Mouse (Mus musculus) kidney, adult 18-20 months (tissue): ENCODE data around the gene Flcn.
"Not testable (repeated sequence)": the region's sequence is repeated elsewhere in the genome, so short reads cannot be mapped to it uniquely, and the experiment has no call there.

Experiments used
- DNase-seq: peaks from one replicate; pipeline ENCODE4 v3.0.0; 2021

Gene Flcn

DNA sequence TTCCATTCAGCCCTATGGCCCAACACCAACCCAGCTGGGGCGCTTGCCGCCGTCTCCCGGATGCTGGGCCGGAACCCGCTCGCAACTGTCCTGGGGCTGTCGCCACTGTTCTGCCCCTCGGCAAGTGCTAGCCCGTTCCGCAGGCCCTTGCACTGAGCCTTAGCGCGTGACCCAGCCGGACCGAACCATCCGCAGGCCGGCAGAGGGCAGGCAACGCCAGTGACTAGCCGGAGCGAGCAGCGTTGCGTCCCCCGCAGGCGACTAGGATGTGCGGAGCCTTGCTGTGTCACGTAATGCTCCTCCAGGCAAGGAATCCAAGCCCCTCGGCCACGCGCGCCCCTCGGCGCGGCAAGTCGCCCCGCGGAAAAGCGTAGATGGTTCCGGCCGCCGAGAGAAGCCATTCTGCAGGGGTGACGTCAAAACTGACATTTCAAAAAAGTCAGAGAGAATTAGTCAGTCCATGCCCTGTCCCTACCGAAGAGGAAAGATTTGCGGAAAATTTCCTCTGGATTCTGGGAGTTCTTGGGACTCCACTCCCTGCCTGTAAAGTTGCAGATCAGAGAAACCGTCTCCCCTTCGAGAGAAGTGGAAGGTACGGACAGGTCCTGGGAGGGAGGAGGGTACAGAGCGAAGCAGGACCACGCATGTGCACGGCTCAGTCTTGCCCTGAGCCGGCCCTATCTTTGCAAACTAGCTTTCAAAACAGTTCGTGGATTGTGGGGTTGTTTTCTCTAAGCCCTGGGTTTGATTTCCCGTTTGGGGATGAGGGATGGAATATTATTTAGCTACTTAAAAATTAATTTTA, at the start of gene Flcn:
Gene Flcn (minus strand): TSS at position 347 of the 805 bp plus-strand sequence.
- peak; percentile 93 for DNase-seq

DNA sequence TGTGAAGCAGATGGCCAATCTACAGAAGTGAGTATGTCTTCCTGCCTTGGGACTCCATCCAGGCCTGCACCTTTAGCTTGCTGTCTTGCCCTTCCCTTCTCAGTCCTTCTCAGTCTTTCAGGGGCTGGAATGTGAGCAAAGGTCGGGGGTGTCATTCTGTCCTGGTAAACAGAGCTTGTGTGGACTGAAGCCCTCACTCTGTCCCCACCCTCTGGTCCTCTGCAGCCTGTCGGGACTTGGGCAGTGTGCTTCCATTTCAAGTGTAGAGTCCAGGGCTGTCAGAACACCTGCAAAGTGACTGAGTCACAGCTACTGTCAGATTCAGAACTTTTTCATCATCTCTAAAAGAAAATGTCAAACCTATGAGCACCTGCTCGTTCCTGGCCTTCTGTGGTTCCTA, 43.0 kb upstream of the Flcn start:
- no peak for DNase-seq

DNA sequence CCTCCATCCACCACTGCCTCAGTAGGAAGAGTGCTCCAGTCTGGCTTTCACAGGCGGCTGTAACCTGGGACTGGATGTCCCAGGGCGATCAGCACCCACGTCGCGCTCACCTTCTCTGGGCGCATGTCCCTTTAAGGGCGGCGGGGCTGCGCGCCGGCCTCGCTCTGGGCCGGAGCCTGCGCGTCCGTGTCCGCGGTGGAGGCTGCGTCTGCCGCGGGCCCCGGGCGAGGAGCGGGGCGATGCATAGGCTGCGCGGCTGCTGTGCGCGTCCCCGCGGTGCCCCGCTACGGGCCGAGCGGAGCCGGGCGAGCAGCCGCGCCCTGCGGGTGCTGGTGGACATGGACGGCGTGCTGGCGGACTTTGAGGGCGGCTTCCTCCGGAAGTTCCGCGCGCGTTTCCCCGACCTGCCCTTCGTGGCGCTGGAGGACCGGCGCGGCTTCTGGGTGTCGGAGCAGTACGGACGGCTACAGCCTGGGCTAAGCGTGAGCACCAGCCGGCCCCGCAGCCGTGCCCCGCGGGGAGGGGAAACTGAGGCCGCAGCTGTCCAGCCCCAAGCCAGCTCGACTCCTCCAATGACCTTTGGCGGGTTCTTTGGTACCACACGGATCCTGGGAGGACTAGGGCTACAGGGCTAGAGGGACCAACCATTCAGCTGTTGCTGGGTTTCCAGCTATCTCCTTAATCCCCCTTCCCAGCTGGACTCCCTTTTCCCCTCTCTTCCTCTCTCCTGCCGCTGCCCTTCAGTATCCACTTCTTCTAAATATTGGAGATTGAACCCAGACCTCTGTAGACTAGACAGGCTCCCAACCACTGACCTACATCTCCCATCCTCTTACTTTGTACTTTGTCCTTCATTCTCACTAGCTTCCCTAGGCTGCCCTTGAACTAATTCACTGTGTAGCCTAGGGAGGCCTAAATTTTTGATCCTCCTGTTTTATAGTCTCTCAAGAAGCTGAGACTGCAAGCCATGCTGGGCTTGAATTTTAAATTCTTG, 38.4 kb upstream of the Flcn start:
- DNase-seq = peak; percentile 89

DNA sequence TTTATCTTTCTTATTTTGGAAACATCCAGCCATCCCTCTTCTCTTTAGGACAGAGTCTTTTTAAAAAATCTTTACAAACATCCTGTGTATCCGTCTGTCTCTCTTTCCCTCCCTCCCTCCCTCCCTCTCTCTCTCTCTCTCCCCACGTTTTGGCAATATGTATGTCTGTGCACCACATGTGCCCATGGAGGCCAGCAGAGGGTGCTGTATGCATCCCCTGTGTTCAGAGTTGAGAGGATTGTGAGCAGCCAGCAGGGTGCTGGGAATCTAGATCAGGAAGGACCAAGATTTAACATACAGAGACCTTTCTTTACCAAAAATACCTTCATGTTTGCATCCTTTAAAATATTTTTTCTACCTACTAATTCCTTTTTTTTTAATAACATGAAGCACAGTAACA, 37.3 kb upstream of the Flcn start:
- peak; percentile 41 for DNase-seq

DNA sequence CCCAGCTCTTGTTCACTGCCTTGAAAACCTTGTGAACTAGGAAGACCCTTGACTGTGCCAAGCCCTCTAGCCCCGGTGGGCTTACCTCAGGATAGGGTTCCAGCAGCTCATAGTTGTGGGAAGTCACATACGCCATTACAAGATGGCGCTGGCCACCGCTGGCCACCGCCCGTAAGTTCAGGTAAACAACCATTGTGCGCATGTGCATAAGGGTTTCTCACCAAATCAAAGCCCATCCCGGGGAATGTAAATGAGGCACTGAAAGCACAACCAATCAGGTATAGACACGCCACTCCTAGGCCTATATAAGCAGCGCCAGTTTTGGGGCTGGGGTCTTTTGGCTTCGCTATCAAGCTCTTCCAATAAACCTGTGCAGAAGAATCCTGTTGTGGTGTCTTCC, 36.5 kb upstream of the Flcn start:
- DNase-seq = no peak

DNA sequence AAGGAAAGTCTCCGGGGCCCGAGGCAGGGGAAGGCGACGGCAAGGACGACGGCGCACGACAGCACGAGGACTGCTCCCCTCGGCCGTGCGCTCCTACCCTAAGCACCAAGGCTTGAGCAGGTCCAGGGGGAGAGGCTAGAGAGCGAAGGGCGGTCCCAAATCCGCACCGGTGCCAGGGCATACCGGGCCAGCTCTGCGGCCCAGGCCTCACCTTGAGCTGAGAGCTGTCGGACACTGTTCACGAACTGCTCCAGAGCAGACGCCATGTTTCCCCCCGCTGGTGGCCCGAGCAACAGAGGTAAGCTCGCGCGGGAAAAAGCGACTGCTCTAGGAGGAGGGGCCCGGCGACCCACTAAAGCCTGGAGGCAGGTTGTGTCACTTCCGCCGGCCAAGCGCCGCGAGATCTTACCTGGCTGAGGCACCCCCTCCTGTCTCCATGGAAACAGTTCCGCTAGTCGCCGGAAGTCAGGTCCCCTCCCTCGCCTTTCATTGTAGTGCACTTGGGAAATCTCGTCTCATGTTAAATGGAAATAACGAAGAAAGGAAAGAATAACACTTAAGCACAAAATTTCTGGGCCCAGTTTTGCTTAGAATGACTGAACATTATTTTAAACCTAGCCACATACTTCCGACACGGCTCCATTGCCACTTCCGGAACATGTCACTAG, 29.8 kb upstream of the Flcn start, which contains the start of gene Cops3:
Gene Cops3 (minus strand): TSS at position 380 of the 668 bp plus-strand sequence.
- peak; percentile 94 for DNase-seq

DNA sequence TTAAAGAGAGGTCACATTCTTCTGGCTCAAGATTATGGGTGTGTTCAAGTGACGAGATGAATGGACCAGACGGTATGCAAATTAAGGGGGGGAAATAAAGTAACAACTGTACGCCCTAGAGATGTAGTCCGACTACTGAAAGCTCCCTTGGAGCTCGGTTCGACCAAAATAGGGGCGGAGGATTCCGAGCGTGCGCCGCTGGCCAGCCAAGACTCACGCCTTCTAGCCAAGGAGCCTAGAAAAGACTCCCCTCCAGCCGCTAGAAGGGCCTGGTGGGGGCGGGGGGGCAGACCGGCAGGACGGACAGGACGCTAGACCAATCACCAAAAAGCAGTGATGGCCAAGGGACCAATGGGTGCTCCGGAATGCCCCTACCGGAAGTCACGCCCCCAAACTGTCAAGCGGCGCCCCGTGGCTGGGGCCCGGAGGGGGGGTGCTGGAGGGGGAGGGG, 29.2 kb upstream of the Flcn start, which contains the start of gene Nt5m:
Gene Nt5m (plus strand): TSS at position 440 of the 451 bp plus-strand sequence.
- peak; percentile 94 for DNase-seq

DNA sequence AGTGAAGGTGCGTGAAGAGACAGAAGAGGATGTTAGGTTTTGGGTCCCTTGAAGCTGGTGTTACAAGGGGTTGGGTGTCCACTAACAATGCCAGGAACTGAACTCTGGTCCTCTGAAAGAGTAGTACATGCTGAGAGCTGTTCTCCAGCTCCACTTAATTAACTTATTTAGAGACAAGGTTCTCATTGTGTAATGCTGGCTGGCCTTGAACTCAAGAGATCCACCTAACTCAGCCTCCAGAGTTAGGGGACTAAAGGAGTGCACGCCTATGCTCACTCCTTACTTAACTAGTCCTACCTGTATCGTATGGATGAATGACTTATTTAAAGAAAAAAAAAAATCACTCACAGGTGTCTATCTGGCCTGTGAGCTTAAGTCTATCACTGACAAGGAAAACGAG, 28.6 kb upstream of the Flcn start:
- DNase-seq = no peak

DNA sequence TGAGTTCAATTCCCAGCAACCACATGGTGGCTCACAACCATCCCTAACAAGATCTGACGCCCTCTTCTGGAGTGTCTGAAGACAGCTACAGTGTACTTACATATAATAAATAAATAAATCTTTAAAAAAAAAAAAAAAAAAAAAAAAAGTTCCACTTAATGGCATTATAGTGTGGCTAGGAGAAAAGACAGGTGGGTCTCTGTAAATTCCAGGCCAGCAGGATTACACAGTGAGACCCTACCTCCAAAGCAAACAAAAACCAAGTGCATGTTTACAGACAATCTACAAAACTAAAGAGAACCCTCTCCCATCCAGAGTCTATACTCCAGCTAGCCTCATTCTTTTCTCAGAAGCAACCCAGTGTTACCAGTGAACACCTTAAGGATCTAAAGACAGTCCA, 28.0 kb upstream of the Flcn start:
- DNase-seq = not testable (repeated sequence)

DNA sequence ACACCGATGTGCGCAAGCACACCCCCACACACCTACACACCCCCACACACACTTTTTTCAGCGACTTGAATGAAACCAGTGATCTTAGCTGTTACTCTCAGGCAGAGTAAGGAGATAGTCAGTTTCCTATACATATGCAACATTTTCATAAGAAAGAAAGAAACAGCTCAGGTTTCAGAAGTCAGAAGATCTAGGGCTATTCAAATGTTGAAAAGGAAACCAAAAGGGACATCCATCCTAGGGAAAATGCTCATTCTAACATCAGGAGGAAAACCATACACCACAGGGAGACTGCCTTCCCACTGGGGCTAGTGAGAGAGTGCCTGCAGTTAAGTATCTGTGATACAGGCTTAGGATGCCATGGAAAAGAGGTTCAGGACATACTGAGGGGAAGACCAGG, 11.8 kb upstream of the Flcn start:
- no peak for DNase-seq

DNA sequence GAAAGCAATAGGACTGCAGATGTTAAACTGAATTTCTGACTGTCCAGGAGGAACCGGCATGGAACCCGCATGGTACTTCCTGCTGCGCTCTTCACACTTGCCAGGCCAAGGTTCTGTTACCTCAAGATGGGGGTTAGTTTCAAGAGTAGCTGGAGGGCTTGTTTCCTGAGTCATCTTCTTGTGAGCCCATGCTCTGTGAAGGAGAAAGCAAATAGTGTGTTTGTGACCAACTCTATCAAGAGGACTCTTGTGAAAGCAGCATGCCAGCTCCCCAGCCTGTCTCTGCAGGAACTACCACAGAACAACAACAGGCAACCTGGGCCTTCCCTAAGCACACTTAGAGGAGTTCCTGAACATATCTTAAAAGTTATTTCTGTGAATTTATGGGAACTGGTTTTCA, 8.1 kb upstream of the Flcn start:
- DNase-seq = no peak

DNA sequence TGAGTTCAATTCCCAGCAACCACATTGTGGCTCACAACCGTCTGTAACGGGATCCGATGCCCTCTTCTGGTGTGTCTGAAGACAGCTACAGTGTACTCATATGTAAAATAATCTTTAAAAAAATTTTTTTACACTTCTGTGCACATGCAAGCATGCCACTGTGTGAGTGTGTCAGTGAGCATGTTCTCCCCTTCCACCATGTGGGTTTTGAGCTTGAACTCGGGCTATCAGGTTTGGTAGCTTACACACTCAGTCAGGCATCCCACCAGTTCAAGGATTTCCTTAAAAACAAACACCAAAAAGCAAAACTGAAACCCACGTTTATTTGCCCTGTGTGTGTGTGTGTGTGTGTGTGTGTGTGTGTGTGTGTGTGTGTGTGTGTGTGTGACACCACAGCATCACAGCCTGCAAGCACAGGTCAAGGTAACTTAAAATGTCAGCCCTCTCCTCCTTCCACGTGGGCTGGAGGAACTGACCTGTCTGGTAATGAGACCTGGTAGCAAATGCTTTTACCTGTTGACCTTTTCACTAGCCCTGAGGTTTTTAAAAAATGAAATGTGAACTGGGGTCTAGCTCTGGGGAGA, 5.8 kb upstream of the Flcn start:
- no peak for DNase-seq

DNA sequence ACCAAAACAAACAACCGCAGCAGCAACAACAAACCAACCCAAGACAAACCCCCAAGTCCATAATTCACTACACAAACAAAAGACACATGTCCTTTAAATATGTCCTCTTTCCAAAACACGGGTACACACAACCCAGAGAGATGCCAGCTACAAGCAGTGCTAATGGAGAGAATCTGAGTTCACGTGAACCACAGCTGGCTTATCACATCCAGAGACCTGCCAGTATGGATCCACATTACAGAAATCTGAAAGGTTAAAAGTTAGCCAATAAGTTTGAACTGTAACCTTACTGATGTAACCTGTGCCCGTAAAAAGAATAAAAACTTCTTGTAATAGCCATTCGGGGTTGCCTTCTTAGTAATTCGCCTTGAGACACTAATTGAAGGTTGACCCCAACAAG, 5.1 kb upstream of the Flcn start:
- DNase-seq = no peak

DNA sequence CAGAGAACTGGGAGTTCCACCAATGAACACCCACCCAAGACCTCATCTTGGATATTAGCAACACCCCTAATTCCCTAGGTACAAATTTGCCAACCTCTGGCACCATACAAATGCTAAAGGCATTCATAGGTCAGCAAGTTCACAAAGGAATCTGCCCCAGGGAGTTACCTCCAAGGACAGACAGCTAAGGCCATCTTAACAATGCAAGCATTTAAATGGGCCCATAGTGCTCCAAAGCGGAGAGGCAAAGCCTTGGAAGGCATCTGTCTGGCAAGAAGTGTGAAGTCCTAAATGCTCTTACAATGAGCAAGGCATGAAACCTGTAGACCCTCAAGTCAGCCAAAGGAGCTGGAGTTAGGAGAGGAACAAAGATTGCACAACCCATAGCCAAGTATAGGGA, 4.5 kb upstream of the Flcn start:
- DNase-seq = no peak

DNA sequence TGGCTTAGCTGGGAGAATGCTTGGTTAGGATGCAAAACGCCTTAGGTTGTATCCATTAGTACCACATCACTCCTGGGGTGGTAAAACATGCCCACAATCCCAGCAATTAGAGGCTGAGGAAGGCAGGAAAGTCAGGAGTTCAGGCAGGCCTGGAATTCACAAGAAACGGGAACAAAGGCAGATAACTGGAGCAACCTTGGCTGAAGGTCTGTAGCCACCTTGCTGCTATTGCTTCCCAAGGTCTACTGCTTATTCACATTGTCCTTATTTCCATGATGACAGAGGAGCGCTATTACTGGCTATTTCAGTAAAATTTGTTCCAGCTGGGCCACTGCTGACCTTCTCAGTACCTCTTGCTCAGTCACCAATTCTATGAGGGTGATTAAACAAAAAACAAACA, 3.5 kb upstream of the Flcn start:
- DNase-seq = no peak

DNA sequence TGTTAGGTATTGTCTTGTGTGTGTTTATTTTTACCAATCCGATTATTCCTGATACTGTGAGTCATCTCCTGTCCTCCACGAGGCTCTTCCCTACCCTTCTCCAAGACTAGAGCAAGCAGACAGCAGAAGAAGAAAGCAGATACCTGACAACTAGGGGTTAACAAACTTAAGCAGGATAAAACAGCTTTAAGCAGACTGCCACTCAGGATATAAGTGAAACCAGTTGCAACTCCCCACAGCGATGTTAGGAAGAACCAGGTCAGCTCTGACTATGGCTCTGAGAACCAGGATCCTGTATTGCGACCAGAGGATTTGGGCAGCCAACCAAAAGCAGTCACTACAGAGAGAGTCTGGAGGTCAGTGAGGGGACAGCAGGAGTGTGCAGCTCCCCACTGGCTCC, 1.4 kb upstream of the Flcn start:
- DNase-seq = no peak

DNA sequence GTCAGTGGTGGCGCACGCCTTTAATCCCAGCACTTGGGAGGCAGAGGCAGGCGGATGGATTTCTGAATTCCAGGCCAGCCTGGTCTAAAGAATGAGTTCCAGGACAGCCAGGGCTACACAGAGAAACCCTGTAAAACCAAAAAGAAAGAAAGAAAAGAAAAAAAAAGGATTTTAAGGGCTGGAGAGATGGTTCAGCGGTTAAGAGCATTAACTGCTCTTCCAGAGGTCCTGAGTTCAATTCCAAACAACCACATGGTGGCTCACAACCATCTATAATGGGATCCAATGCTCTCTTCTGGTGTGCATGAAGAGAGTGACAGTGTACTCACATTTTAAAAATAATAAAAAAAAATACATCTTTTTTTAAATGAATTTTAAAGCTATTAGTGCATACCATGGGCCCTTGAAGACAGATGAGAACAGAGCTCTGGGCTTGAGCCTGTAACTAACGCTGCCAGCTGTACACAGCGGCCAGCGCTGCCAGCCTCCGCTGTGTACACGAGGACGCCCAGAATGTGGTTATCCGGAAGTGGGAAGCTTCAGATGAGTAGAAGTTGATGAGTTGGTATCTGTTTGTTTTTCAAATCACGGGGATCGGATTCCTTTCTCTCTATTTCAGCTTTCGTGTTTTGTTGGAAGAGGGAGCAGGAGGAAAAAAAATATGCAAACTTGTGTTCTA, 803 bp upstream of the Flcn start:
- DNase-seq = no peak

DNA sequence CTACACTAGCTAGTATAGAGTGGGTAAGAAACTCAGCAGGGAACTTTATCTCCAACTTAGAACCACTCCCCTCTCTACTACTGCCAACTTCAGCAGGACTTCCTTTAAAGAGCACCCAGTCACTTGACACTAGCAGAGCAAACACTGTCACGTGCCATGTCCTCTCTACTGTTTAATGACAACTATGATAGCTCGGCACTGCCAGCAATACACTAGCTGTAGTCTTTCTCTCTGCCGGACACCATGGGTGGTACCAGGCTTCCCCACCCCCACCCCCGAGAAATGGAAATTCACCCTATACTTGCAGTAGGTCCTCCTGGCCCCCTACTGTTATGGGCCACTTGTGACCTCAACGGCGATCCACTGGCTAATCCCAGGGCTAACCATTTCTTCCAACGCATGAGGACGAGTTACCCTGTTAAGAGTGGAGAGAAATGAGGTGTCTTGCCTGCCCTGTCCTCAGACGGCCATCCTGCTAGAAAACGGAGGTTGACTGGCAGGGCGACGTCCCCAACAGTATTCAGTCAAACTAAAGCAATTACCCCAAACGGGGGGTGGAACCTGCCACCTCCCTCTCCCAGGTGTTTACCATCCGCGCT, 646 bp downstream of the Flcn start:
- DNase-seq = no peak

DNA sequence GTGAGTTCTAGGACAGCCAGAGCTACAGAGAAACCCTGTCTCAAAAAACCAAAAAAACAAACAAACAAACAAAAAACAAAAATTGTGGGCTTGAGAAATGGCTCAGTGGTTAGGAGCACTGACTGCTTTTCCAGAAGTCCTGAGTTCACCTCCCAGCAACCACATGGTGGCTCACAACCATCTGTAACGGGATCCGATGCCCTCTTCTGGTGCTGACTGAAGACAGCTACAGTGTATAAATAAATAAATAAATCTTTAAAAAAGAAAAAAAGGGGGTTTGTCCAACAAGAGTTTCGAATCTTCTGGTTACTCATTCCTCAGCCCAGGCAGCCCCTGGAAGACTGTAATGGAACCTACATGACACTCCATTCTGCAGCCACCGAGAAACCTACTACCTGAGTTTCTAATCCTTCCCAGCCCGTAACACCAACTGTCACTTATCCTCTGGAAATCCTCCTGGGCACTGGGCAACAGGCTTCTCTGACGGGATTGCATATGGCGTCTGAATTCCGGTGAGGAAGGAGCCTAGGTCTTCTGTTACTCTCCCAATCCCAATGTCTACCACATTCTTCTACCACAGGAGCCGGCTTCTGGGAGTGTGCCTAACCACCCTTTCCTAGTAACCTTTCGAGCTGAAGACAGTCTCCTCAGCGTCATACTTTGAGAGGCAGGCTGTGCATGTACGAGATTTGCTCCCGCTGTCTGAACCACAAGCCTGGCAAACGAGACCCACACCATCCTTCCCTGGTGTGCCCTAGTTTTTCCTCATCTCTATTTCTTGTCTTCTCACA, 1.5 kb downstream of the Flcn start:
- DNase-seq = no peak

DNA sequence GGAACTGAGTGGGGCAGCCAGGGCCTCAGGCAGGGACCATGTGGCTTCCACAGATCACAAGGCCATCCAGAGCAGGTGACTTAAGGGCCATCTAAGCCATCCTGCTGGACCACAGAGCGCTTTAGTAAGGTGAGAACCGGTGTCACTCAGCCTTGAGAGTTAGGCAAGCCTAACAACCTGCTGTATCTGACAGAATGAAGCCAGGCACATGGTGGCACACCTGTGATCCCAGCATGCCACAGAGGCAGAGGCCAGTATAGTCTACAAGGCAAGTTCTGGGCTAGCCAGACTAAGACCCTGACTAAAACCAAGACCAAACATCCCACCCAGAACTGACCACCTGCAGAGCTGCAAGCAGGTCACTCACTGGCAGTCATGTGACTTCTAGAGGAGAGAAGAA, 4.2 kb downstream of the Flcn start:
- DNase-seq = no peak

DNA sequence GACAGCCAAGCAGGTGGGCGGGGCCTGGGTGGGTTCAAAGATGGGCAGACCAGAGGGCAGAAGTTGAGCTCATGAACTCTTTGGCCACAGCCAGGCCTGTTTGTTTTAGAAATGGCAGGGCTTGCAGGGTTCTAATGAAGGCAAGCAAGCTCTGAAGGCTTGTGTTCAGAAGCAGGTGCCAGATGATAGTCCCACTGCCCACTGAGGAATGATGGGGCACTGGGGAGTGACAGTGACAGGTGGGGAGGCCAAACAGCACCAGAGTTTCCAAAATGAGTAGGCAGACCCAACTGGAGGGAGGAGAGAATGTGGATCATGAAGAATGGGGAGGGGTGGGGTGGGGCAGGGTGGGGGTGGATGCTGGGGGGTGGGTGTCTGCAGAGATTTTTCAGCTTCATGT, 4.6 kb downstream of the Flcn start:
- DNase-seq = no peak
